Mouse (Mus musculus): Measurements from ENCODE around the gene Mr1. TPM values are rescaled to one million over a fixed set of nuclear protein-coding genes. Genes with fewer than 3 reads are reported as not detected.
"Not testable (repeated sequence)": the region's sequence is repeated elsewhere in the genome, so short reads cannot be mapped to it uniquely, and the experiment has no call there.

The Mr1 gene
- 1 to 10 TPM; 3.3 to 4.1 TPM for total RNA-seq (2021)
- long read RNA-seq, experiment 1: 0 reads
- long read RNA-seq, experiment 2, partial matches to known transcripts: 0 of 5 reads
- long read RNA-seq, experiment 2, other reads (novel, unspliced or antisense): 0 of 5 reads

DNA sequence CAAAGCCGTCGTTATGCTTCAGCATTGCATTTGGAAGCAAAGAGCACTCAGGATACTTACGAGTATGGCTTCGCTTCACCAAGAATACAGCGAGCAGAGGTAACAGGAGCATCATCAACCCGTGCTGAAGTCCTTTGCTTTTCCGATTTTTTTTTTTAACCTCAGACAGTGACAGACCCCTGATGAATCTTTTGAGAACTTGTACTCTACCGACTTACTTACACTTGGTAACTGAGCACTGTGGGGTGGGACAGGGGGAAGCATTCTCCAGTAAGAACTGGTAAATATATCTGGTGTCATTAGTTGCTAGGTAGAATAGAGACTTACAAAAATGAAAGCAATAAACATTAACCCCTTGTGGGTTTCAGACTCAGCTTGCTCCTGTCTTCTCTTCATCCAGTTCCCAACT lies at the start of gene Mr1:
Mr1 (minus strand) TSS at position 243 of the 409 bp plus-strand sequence.
- peak; percentile 17 to 79 for DNase-seq (ENCODE audit: low spot score in 2 of 2)

DNA sequence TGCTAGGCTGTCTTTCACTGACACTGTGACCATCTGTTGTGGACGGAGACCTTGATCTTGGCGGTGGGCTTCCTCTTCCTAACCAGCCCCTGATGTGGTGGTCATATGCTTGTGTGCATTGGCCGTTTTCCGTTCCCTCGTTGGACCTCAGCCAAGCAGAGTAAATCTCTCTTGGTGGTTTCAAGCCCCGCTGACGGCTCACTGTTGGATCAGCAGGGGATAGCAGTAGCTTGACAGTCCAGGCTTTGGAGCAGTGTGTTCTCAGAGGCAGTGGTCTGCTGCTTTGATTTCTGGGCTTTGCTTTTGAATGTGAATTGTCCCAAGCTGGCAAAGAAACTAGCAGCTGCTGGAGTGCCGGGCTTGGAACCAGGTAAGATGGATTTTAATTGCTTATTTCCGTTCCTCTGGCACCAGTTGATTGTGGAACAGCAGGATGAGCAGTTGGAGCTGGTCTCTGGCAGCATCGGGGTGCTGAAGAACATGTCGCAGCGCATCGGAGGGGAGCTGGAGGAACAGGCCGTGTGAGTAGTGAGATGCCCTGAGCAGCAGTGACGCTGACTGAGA lies 46.3 kb upstream of the Mr1 start:
- peak; percentile 76 to 89 for DNase-seq (ENCODE audit: low spot score in 2 of 2)

DNA sequence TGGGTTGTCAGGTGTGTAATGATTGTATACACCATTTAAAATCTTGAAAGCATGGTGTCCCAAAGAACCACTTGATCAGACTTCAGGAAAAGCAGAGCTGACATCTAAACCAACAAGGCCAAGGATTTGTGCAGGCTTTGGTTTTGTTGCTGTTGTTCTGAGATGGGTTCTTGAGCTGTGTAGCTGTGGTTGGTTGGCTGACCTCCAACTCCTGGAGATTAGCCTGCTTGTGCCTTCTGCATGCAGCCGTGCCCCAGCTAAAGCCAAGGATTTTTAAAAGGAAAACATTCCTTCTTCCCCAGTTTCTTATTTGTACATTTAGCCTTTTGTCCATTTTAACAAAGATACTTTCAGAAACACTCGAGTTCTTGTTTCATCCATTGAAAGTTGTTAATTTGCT lies 45.1 kb upstream of the Mr1 start:
- no peak for DNase-seq (ENCODE audit: low spot score in 2 of 2)

DNA sequence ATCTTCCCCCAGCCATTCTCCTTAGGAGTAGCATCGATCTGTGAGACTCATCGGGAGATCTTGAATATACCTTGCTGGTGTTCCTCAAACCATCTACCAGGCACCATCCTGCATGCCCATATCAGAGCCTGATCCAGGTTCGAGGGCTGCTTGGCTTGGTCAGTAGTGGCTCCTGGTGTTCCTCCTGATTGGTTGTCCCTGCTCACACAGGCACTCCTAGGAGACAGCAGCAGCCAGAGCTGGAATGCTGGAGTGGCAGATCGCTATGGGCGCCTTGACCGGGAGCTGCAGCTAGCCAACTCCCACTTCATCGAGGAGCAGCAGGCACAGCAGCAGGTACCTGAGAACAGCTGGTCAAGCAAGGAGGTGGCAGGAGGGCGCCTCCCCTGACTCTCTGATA lies 44.6 kb upstream of the Mr1 start:
- no peak for DNase-seq (ENCODE audit: low spot score in 2 of 2)

DNA sequence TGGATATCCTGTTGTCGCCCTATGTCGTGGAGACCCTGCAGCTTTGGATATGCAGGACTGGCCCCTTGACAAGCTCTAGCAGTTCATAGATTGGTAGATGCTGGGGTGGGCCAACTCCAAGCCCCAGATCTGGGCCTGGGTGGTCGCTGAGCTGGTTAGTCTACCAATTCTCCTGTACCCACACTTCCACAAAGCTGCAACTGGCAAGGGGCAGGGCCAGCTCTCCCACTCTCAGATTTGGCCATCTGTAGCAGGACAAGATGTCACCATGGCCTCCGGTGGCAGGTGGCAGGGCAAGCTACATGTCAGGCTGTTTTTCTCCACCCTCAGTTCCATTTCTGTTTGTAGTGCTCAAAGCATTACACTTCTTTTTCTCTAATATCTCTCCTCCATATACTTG lies 42.0 kb upstream of the Mr1 start:
- DNase-seq (ENCODE audit: low spot score in 2 of 2): no peak

DNA sequence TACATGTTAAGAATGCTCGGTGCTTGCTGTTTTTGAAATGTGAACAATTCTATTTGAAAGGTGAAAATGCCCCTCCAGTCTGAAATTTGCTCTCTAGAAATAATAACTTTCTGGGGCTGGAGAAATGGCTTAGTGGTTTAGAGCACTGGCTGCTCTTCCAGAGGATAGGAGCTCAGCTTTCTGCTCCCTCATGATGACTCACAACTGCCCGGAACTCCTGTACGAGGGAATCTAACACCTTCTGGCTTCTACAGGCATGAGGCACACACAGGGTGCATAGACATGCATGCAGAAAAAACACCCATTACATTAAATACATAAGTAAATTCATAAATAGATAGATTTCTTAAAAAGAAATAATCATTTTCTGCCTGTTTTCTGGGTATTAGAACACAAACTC lies 37.6 kb upstream of the Mr1 start:
- no peak for DNase-seq (ENCODE audit: low spot score in 2 of 2)

DNA sequence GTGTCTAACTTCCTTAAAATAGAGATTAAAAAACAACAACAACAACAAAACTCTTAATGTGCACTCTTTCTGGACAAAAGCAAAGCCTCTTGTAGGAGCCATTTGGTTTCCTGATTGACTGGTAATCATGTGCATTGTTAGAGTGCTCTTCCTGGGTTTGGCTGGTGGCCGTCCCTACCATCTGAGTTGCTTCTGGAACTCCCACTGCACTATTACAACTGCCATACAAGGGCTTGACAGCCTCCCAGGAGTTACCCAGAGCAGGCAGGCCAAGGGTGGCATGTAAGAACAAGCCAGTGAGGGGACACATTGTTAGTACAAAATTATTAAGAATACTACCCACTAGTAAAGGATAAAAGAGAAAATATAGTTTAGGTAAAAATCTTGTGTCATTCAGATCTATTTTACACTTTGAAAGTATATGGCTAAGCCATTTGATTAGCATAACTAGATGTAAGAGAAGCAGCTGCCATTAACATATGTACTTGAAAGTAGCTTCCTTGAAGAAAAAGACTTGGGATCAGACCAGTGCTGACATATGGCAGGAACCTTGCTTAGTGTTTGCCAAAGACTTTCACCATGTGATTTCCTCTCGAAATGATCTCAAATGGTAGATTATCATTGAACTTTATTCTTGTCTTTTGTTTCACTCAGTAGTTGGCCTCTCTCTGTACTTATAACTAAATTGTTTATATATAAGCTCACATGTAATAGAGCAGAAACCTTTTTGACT lies 31.7 kb upstream of the Mr1 start:
- DNase-seq (ENCODE audit: low spot score in 2 of 2): no peak

DNA sequence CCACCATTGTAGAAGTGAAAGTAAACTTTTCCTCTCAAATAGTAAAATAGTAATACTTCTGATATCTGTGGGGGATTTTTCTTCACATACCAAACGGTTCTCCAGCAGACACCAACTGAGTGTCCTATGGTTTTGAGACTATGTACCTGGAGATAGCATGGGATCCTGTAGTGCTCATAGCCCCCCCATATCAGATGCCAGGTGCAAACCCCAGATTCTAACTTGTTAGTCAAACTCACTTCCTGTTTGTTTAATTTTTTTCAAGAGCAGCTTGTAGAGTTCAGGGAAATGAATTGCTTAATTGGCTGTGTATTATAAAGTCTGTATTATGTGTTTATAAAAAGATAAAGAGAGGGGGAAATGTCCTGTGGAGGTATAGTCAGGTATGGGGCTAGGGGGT lies 27.8 kb upstream of the Mr1 start:
- DNase-seq (ENCODE audit: low spot score in 2 of 2): no peak

DNA sequence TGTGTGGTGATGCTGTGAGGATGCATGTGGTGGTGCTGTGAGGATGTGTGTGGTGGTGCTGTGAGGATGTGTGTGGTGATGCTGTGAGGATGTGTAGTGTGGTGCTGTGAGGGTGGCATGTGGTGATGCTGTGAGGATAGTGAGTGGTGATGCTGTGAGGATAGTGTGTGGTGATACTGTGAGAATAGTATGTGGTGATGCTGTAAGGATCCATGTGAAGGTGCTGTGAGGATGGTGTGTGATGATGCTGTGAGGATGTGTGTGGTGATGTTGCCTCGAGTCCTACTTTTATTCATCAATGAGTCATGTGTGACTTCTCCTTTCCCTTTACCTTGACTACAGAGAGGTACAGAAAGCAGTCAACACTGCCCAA lies 27.0 kb upstream of the Mr1 start:
- DNase-seq (ENCODE audit: low spot score in 2 of 2): not testable (repeated sequence)

DNA sequence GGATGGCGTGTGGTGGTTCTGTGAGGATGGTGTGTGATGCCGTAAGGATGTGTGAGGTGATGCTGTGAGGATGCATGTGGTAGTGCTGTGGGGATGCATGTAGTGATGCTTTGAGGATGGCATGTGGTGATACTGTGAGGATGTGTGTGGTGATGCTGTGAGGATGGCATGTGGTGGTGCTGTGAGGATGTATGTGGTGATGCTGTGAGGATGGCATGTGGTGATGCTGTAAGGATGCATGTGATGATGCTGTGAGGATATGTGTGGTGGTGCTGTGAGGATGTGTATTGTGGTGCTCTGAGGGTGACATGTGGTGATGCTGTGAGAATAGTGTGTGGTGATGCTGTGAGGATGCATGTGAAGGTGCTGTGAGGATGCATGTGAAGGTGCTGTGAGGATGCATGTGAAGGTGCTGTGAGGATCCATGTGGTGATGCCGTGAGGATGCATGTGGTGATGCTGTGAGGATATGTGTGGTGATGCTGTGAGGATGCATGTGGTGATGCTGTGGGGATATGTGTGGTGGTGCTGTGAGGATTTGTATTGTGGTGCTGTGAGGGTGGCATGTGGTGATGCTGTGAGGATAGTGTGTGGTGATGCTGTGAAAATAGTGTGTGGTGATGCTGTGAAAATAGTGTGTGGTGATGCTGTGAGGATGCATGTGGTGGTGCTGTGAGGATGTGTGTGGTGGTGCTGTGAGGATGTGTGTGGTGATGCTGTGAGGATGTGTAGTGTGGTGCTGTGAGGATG lies 26.5 kb upstream of the Mr1 start:
- no peak for DNase-seq (ENCODE audit: low spot score in 2 of 2)

DNA sequence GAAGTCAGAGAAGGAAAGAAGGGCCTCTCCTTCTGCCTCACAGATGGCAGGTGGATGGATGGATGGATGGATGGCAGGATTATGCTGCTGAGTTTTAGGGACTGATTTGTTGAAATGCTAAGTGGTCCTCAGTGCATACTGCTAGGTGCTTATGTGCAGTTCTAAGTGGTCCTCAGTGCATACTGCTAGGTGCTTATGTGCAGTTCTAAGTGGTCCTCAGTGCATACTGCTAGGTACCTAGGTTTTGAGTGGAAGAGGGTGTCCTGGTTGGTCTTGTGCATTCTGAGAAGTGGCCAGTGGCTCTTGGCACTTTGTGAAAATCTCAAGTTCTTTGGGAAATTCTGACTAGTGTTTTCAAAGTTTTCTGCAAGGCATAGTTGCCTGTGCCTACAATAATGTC lies 23.3 kb upstream of the Mr1 start:
- no peak for DNase-seq (ENCODE audit: low spot score in 2 of 2)

DNA sequence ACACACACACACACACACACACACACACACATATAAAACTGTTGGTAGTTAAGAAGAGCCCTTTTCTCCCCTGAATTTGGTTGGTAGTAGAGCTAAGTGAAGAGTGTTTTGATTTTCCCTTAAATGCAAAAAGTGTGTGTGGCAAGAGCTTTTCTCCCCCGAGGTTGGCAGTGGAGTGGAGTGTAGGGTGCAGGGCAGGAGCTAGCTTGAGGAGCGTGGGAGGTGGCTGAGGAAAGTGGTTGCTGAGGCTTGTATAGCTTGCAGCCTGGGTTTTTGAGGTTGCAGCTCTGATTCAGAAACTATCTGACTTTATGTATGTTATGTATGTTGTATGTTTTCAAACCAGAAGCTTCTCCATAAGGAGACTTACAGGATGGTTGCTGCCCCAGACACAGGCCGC lies 20.8 kb upstream of the Mr1 start:
- no peak for DNase-seq (ENCODE audit: low spot score in 2 of 2)

DNA sequence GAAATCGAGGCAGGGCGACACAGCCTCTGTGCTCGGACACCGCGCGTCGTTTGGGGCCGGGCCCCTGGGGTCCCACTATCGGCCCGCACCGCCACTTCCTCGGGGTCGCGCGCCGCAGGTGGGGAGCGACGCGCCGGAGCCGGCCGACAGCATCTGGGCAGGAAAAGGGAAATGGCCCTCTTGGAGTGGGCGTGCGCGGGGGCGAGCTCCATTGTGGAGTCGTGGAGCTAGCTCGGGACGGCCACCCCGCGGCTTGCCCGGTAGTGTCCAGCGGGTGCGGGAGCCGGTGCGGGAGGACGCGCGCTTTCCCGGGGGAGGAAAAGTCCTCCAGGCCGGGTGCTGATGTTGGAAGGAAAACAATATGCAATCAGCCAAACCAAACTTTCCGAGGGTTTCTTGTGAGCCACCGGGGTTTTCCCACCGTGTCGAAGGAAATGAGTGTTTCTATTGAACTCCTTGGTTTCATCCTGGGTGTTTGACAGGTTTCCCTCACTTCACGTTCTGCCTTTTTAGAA lies 12.4 kb upstream of the Mr1 start:
- DNase-seq (ENCODE audit: low spot score in 2 of 2): peak; percentile 32 to 46

DNA sequence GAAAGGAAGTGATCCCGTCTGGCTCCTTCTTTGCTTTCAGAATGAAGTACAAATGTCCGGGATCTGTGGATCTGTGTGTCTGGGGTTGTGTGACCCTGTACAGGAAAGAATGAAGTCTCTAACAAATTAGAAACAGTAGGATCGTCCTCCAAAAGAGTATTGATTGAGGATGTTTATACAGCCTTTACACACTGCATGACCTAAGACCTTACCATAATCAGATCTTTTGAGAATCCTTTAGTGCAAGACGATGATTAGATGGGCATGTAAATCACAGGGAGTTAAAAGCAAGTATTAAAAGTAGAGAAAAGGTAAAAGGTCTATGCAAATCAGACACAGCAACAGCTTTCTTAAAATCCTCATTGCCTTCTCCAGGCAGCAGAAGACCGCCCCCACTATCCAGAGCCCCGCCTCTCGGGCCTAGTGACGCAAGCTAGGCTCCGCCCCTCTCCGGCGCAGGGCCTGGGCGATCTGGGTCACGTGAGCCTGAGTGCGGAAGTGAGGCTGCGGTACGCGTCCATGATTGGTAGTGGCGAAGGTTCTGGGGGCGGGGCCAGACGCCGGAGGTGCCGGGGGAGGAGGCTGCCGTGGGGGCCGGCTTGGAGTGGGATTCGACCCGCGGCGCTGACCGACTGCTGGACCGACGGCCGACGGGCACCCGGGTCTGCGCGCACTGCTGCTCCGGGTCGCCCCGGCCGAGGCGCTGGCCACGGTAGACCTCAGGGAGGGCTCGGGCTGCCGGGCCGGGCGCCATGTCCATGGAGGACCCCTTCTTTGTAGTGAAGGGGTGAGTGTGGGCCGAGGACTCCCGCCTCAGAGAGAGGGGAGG lies 11.7 kb upstream of the Mr1 start, which contains the start of gene Stx6:
Stx6 (plus strand) TSS at position 575 of the 829 bp plus-strand sequence.
- peak; percentile 95 to 98 for DNase-seq (ENCODE audit: low spot score in 2 of 2)

DNA sequence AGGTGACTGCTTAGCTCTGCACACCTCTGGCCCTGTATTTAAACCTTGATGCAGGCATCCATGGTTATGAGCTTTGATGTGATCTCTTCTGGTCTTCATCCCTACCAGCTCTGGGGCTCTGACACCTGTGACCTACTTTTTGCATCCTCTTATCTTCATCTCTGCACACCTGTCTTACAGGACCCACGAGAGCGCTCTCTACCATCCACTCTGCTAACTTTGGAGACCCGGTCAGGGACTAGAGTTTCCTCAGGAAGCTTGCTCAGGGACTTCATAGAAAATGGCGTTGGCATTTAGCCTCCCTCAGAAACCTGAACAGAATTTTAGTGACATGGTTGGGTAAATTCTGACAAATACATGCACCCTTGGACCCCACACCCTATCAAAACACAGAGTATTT lies 7.3 kb upstream of the Mr1 start:
- DNase-seq (ENCODE audit: low spot score in 2 of 2): no peak

DNA sequence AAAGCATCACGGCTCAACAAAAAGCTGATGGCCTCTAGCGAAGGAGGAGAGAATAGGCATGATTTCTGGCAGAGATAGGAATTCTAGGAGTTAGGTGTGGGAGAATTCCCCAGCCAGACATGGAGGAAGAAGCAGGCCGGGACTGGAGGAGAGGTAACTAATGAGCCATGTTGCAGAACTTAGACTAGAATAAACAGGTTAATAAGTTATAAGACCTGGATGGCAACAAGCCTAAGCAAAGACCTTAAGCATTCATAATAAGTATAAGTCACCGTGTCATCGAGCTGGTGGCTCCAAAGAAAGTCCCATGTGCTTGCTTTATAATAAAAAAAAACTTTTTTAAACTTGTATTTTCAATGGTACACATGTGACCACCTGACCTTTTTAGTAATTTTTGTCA lies 4.2 kb upstream of the Mr1 start:
- DNase-seq (ENCODE audit: low spot score in 2 of 2): no peak

DNA sequence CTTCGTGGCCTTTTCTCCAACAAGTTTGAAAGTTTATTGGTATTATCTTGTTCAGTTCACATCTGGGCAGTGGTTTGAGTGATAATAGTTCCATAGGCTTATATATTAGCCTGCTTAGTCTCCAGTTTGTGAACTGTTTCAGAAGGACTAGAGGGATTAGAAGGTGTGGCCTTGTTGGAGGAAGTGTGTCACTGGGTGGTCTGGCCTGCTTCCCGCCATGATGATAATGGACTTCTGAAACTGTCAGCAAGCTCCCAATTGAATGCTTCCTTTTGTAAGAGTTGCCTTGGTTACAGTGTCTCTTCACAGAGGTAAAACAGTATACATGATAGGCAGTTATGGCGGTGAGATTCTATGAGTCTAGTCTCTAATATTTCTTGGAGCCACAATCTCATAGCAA lies 2.8 kb upstream of the Mr1 start:
- no peak for DNase-seq (ENCODE audit: low spot score in 2 of 2)

DNA sequence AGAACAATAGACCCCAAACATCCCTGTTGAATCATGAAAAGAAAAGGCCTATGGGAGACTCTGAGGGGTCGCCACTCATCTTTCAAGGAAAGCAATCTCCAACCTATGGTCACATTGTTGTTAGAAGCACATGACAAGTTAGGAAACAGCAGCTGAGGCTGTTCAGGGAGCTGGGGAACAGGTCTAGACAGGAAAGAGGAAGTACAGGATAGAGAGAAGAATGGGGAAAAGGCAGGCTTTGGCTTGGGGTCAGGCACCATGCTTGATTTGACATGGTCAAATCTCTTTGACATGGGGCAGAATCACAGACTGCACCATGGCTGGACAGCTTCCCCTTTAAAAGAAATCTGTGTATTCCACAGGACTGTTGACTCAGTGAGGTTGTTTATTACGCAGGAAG lies 614 bp upstream of the Mr1 start:
- DNase-seq (ENCODE audit: low spot score in 2 of 2): no peak

DNA sequence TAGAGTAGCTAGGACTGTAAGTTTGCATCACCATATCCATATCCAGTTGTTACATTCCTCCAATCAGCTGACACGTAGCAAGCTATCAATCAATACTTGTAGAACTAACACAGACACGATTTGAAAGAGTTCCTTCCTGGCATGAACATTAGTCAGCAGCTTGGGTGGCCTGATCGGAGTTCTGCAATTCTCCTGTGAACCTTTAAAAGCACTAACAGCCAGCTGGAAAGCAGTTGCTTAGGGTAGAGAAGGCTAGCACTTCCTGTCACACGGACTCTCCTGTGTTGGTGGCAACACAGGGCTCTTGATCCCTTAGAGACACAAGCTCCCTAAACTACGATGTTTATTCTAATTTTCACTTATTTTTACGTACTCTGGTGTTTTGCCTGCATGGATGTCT lies 994 bp downstream of the Mr1 start:
- no peak for DNase-seq (ENCODE audit: low spot score in 2 of 2)

DNA sequence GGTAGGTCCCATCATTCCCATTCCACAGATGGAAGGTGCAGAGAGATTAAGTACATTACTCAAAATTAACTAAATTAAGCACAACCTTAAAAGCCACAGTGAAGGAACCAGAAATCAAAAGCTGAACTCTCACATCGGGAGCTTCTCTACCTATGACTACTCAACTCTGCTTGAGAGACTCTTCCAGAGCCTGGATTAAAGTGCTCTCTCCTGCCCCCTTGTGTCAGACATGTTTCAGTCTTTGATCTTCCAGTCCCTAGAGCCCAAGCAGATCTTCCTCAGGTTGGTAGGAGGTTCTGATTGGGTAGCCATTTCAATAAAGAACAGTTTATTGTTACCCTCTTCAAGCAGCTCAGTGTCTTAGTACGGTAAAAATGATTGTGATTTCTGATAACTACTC lies 6.5 kb downstream of the Mr1 start:
- DNase-seq (ENCODE audit: low spot score in 2 of 2): peak; percentile 29 to 67

DNA sequence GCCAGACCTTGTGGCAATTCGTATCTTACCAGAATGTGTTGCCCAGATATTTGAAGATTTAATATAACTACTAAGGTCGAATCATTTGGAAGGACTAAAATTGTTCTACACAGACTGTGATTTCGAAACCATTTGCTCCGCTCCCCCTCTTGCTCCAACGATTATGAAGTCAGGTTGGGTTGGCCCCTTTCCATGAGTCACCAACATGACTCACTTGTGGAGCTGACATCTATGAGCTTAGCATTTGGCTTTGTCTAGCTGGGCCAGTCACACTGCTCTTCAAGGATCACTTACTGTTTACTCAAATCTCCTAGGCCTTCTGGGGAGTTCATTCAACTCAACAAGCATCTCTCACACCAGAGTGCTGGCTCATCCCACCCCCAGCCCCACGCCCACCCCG lies 7.8 kb downstream of the Mr1 start:
- no peak for DNase-seq (ENCODE audit: low spot score in 2 of 2)
